Mouse (Mus musculus) liver, embryonic 14.5 days (tissue): ENCODE results near the gene Cacng2. TPM values are rescaled to one million over a fixed set of nuclear protein-coding genes. Genes with fewer than 3 reads are reported as not detected.

Experiments used
- ATAC-seq: fragments of 200-750 bp; cut with Nextera tagmentation; 2 replicates; pipeline ENCODE4 v1.8.0; 2017; ENCODE audit warnings: moderate number of reproducible peaks, mild to moderate bottlenecking, moderate library complexity; ENCODE audit not compliant: insufficient read depth
- DNase-seq, 3 experiments: peaks; one replicate each; pipeline ENCODE4 v3.0.0-alpha.2; 2012 to 2013; ENCODE audit warnings: low read depth in 3 of 3, low spot score in 3 of 3
- H3K27ac ChIP-seq: fragments of 300-500 bp; sonication (generic); 2 replicates; pipeline ENCODE4 v1.5.1; 2014; ENCODE audit warnings: moderate library complexity, mild to moderate bottlenecking, control low read depth, inconsistent platforms
- H3K27me3 ChIP-seq: fragments of 300-500 bp; sonication (generic); 2 replicates; pipeline ENCODE4 v1.6.1; 2014; ENCODE audit warnings: mild to moderate bottlenecking, low read length, moderate library complexity; ENCODE audit not compliant: control insufficient read depth, insufficient read depth
- H3K36me3 ChIP-seq: fragments of 300-500 bp; sonication (generic); replicated peaks from 2 replicates; pipeline ENCODE4 v1.6.1; 2014; ENCODE audit warnings: low read depth; ENCODE audit not compliant: control insufficient read depth, insufficient read depth
- H3K4me1 ChIP-seq, 2 experiments: fragments of 200-500 bp in 1 of 2; fragments of 300-500 bp in 1 of 2; sonication (generic) in 1 of 2; replicated peaks; 2 replicates each; pipeline ENCODE4 v1.6.1; 2012 to 2014; ENCODE audit warnings: antibody characterized with exemption in 1 of 2, inconsistent platforms in 1 of 2, low read length in 1 of 2; ENCODE audit not compliant: control insufficient read depth in 2 of 2, insufficient read depth in 2 of 2
- H3K4me2 ChIP-seq: fragments of 300-500 bp; sonication (generic); 2 replicates; pipeline ENCODE4 v1.6.1; 2014; ENCODE audit warnings: low read depth, mild to moderate bottlenecking, control low read depth, moderate library complexity
- H3K4me3 ChIP-seq, 2 experiments: fragments of 200-500 bp in 1 of 2; fragments of 300-500 bp in 1 of 2; sonication (generic) in 1 of 2; 2 replicates each; pipeline ENCODE4 v1.5.1; 2012 to 2014; ENCODE audit warnings: low read depth in 2 of 2, low read length in 2 of 2, mild to moderate bottlenecking in 2 of 2, control low read depth in 1 of 2, inconsistent platforms in 1 of 2, moderate library complexity in 1 of 2; ENCODE audit not compliant: insufficient read depth in 1 of 2
- H3K9ac ChIP-seq: fragments of 300-500 bp; sonication (generic); replicated peaks from 2 replicates; pipeline ENCODE4 v1.6.1; 2014; ENCODE audit warnings: mild to moderate bottlenecking, control low read depth, moderate library complexity
- H3K9me3 ChIP-seq: fragments of 300-500 bp; sonication (generic); 2 replicates; pipeline ENCODE4 v1.6.1; 2016; ENCODE audit warnings: low read length, mixed read lengths; ENCODE audit not compliant: control insufficient read depth
- CTCF ChIP-seq: IDR thresholded peaks from 2 replicates; pipeline ENCODE4 v1.5.1; 2016; ENCODE audit warnings: antibody characterized with exemption, low read depth, control low read depth
- EP300 ChIP-seq: IDR thresholded peaks from 2 replicates; pipeline ENCODE4 v1.6.1; 2016; ENCODE audit warnings: antibody characterized with exemption, low read depth
- WGBS: fragments of 180-500 bp; shearing (Covaris S2); extraction: QIAGEN DNeasy Blood & Tissue Kit; methylation state at CpG from one replicate; pipeline ENCODE4 v1.1.7; 2014; ENCODE audit not compliant: insufficient replicate concordance; 5-methylcytosine and 5-hydroxymethylcytosine counted together
- polyA plus RNA-seq, 2 experiments: library from polyadenylated mRNA; depleted of rRNA in 1 of 2; stranded (reverse) in 1 of 2; unstranded in 1 of 2; fragments of >200 nt; fragmentation: Nextera tagmentation in 1 of 2; extraction: Ambion mirVana in 1 of 2; gene quantifications; 2 replicates each; pipeline versions ENCODE4 v1.2.1 to v1.2.3; 2012 to 2014

Cacng2 gene
- 0.01 TPM in 1 of 2 replicates, not detected in the other for polyA plus RNA-seq (2012; rRNA removed)
- not detected in 2 replicates for polyA plus RNA-seq (2014; fragmentation: Nextera tagmentation; extraction: Ambion mirVana)

DNA sequence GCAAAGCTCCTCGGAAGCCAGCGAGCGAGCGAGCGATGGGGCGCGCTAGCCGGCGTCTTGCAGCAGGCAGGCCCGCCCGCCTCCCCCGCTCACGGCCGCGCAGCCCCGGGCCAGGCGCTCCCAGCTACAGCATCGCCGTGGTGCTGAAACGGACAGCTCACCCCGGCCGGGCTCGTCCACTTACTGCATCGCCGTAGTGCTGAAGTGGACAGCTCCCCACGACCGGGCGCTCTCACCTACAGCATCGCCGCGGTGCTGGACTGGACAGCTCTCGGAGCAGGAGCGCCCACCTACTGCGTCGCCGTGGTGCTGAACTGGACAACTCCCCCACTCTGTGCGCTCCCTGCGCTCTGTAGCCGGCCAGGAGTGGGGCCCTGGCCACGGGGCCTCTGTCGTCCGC lies at the start of gene Cacng2:
Gene Cacng2 (minus strand): TSS at position 325 of the 400 bp plus-strand sequence.
- no peak within 1 kb of the TSS for H3K4me2 ChIP-seq
- H3K9ac ChIP-seq, result no peak within 1 kb of the TSS
- no peaks in the 10 kb centered on the region for H3K9me3 ChIP-seq
- DNase-seq (peak; percentile 68 to 76 (median 74)), ATAC-seq (peak; percentile 87)
- 1% methylated on average over 39 of the region's 42 CpGs for WGBS
- peaks cover 3% of the 10 kb centered on the region; the same call in 1 of the 2 replicates for H3K27me3 ChIP-seq
- no peak for TF ChIP-seq CTCF
- TF ChIP-seq EP300, result no peak
- no peaks in the 10 kb centered on the region for H3K36me3 ChIP-seq
- H3K4me3 ChIP-seq, result no peak within 1 kb of the TSS
- no peak within 1 kb of the TSS for H3K27ac ChIP-seq
- no peaks in the 10 kb centered on the region for H3K4me1 ChIP-seq

DNA sequence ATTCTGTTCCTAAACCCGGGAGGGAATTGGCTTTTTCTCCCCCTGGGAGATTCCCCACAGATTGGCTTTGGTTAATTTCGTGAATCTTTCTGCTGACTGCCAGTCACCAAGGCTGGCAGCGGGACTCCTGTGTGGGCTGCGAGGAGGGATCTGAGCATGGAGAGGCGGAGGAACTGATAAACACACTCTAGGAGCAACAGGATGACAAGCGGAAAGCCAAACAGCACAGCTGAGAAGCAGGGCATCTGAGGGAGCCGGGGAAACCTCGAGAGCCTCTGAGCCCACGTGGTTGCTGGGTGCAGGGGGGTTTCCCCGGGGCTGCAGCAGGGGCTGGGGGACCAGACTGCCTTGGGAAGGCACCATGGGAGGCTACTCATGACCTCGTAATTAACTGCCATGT lies 49.7 kb upstream of the Cacng2 start:
- H3K36me3 ChIP-seq, result no peaks in the 10 kb centered on the region
- H3K4me1 ChIP-seq, result peaks cover 7 to 12% of the 10 kb centered on the region in 2 experiments
- H3K9ac ChIP-seq, result no peak overlapping the region
- H3K4me2 ChIP-seq, result no peak overlapping the region
- no peak overlapping the region for H3K4me3 ChIP-seq
- H3K27me3 ChIP-seq, result no peaks in the 10 kb centered on the region
- H3K9me3 ChIP-seq, result no peaks in the 10 kb centered on the region
- no peak for ATAC-seq
- DNase-seq, result no peak
- no peak for TF ChIP-seq EP300
- no peak for TF ChIP-seq CTCF
- WGBS, result 78% methylated on average over 11 of the region's 11 CpGs
- no peak overlapping the region for H3K27ac ChIP-seq

DNA sequence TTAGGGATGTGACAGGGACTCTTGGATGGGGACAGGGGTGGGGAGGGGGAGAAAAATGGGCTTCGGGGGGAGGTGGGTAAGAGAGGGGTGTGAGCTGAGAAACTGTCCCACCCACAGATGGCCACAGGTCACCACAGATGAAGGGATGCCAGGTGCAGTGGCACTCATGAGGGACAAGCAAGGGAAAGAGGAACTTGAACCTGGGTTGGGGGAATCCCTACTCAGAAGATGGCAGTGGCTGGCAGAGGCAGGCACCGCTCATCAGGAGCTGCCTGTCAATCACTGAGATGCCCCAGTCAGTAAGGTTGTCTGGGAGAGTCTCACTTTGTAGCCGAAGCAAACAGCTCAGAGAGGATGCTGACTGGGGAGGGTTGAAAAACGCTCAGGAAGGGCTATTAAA lies 45.5 kb upstream of the Cacng2 start:
- Histone ChIP-seq H3K27me3 (no peaks in the 10 kb centered on the region), H3K4me3 (no peak overlapping the region), H3K9ac (no peak overlapping the region), H3K4me2 (no peak overlapping the region), H3K4me1 (no peaks in the 10 kb centered on the region), H3K36me3 (no peaks in the 10 kb centered on the region), H3K9me3 (no peaks in the 10 kb centered on the region), H3K27ac (no peak overlapping the region)
- DNase-seq (no peak), ATAC-seq (no peak)
- 60% methylated on average over 4 of the region's 4 CpGs for WGBS
- TF ChIP-seq EP300 (no peak), CTCF (no peak)

DNA sequence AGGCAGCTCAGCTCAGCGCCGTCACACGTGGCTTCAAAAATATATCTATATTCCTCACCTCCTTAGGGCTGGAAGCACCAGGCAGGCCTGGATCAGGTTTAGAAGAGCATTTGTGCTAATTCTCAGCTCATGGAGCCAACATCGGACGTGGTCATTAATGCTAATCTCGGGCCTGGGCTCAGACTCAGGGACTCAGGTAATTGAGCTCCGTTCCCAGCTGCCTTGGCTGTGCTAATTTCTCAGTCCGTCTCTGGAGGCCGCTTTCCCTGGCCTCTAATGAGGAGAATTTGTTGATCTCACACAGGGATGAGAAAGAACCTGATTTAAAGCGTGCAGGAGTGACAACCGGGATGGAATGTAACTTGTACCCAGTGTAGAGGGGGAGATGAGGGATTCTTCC lies 44.6 kb upstream of the Cacng2 start:
- ATAC-seq, result no peak
- no peak overlapping the region for H3K4me3 ChIP-seq
- no peaks in the 10 kb centered on the region for H3K36me3 ChIP-seq
- DNase-seq, result no peak
- 80% methylated on average over 11 of the region's 11 CpGs for WGBS
- H3K27me3 ChIP-seq, result no peaks in the 10 kb centered on the region
- TF ChIP-seq EP300 (no peak), CTCF (no peak)
- H3K9me3 ChIP-seq, result no peaks in the 10 kb centered on the region
- no peak overlapping the region for H3K27ac ChIP-seq
- H3K4me1 ChIP-seq, result no peaks in the 10 kb centered on the region
- no peak overlapping the region for H3K4me2 ChIP-seq
- no peak overlapping the region for H3K9ac ChIP-seq

DNA sequence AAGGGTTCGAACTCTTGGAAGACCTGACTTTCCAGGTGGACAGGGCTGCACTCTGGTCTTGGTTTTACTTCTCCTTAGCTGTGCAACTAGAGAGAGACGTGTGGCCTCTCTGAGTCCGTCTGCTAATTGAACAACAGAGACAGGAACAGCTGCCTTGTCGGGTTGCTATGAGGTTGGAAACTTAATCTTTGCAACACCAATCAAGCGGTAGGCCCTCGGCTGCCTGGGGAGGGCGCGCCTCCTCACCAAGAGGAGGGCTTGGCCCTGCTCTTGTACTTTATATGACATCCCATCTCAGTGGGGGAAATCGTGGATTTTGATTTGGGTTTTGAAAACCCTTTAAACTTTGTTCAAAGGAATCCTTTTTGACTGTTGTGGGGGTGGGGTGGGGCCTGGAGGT lies 42.1 kb upstream of the Cacng2 start:
- Histone ChIP-seq H3K36me3 (no peaks in the 10 kb centered on the region), H3K9ac (no peak overlapping the region), H3K4me2 (no peak overlapping the region), H3K4me1 (no peaks in the 10 kb centered on the region), H3K9me3 (no peaks in the 10 kb centered on the region), H3K4me3 (no peak overlapping the region), H3K27me3 (no peaks in the 10 kb centered on the region), H3K27ac (no peak overlapping the region)
- 74% methylated on average over 9 of the region's 9 CpGs for WGBS
- no peak for ATAC-seq
- no peak for DNase-seq
- no peak for TF ChIP-seq CTCF
- no peak for TF ChIP-seq EP300
